Mouse (Mus musculus): Measurements from ENCODE around the gene Fbxo10.
"Not testable (repeated sequence)": the region's sequence is repeated elsewhere in the genome, so short reads cannot be mapped to it uniquely, and the experiment has no call there.

Fbxo10 gene

GRCm38 (mm10) chr4:45084021-45084894 lies at the start of gene Fbxo10:
Gene Fbxo10, minus strand, starts transcription at chr4:45084604.
- DNase-seq, result peak; percentile 97 to 98

- no peak for DNase-seq
These were observed 46.6 kb upstream of the Fbxo10 start for GRCm38 (mm10) chr4:45131021-45131420.

DNA sequence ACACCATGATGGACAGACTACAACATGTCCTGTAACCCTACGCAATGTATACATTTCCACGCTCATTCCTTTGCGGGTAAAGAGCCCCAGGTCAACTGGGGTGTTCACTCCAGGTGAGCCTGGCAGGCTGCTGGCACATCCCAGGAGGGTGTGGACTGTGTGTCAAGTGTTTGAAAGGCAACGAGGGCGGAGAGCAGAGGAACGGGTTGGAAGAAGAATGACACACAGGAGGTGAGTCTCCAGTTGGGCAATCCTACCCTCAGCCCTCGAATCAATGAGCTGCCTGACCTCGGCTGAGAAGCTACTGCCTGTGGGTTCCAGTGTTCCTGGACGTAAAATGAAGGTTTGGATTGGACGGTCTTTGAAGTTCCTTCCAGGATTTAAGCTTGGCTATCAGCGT lies 36.9 kb upstream of the Fbxo10 start:
- DNase-seq, result no peak

- peak; percentile 14 to 21 for DNase-seq
These were observed 24.2 kb upstream of the Fbxo10 start for GRCm38 (mm10) chr4:45108456-45109110.

DNA sequence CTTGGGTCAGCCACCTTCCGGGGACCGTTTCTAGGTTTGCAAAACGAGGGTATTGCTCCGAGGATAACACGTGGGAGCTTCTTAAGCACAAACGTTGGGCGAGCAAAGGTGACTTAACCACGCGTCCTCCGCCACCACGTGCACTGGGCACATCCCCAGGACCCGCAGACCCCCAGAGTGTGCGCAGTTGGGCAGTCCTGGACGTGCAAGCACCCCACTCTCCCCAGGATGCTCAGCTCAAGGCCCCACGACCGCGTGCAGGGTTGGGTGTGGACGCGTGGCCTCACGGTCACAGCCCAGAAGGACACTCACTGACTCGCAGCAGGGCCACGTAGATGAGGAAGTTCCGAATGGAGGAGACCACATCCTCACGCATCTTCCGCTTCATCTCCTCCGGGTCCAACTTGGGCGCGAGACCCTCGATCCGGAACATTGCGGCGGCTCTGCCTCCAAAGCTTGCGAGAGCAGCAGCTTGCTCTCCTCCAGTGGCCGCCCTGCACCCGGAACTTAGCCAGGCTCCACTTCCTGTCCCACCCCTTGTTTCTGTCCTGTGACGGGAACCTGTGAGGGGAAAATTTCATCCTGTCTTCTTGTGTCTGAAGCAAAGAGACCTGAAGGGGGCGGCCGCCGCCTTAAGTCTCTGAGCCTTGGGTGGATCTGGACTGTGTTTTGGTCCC lies 23.3 kb upstream of the Fbxo10 start, which contains the start of gene Tomm5:
Gene Tomm5 (minus strand): TSS at position 514 of the 677 bp plus-strand sequence.
- peak; percentile 94 to 95 for DNase-seq

DNA sequence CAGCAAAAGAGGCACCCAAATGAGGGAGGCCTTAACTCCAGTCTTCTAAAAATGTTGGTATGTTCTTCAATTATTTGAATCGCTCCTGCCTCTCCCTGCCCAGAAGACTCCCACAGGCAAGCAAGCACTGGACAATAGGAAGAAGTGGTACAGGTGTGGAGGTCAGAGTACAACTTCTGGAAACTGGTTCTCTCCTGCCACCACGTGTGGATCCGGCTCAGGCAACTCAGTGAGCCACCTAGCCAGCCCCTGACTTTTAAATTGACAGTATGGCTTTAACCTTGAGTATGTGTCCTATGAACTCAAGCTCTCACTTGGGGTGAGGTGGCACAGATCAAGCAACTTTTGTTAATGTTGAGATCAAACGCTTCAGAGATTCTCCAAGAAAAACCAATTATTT lies 22.7 kb upstream of the Fbxo10 start:
- no peak for DNase-seq

DNA sequence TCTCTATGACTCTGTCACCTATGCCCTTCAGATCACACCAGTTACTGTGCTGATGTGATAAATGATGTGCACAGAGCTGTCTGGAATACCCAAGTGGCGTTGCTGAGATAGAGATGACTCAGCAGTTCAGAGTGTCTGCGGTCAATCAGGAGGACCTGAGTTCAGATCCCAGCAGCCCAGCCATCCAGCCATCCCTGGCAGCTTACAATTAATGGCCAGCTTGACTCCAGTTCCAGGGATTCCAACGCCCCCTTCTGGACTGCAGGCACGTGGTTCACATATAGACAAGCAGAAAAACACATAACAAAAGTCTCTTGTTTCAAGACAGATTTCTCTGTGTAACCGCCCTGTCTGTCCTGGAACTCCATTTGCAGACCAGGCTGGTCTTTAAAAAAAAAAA lies 22.0 kb upstream of the Fbxo10 start:
- DNase-seq, result no peak

DNA sequence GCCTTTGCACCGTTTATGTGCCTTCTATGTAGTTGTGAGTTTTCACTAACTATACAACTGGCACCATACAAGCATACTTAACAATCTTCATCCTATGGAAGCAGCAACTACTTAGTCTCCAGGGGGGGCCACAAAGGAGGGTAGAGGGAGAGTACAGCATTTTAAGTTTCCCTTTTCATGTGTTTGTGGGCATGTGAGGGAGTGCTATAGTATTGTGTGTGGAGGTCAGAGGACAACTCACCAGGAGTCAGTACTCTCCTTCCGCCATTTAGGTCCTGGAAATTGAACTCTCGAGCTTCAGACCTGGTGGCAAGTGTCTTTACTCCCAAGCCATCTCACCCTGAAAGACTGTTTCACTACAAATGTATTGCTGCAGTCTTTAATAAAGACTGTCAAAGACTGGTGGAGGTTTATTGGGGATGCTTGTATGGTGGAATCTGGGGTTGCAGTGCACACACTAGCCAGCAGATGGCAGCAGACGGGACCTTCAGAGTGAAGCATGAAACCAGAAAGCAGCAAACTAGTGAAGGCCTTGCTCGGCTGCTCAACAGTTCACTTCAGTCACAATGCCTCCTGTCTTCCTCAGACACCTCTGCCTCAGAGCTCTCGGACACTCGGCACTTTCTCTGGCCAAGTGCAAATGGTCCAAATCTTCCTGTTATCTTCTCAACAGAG lies 12.9 kb upstream of the Fbxo10 start:
- DNase-seq, result peak; percentile 84 to 86

- DNase-seq, result no peak
These were observed 489 bp upstream of the Fbxo10 start for GRCm38 (mm10) chr4:45084895-45085290.

DNA sequence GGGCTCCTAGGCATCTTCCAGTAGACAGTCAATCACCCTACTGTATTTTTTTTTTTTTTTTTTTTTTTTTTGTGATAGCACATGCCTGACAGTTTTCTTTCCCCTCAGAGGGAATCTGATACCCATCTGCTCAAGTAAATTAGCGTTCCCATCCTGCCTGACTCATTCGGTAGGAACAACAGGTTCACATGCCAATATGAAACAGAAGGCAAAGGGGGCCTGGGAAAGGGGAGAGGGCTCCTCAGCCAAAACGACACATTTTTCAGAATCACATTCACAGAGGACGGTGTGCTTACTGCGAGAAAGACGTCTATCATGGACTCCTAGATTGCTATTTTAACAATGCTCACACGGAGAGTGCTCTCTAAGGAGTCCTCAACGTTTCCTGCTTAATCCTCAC lies 917 bp downstream of the Fbxo10 start:
- peak; percentile 68 to 69 for DNase-seq

DNA sequence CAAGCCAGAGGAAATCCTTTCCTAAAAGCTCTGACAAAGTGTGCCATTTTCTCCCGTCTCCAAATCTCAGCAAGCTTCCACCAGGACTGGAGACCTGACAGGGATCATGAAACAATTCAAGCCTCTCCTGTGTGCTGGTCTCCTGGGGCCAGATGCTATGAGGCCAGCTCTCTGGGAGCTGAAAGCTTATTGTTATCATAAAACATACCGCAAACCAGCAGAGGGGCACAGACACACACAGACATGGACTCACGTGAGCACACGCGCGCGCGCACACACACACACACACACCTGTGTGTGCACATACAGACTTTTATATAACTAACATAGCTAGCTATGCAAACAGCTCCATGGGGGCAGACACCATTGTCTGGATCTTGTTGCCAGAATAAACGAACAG lies 1.5 kb downstream of the Fbxo10 start:
- DNase-seq, result peak in 1 of 2 experiments; percentile 20

DNA sequence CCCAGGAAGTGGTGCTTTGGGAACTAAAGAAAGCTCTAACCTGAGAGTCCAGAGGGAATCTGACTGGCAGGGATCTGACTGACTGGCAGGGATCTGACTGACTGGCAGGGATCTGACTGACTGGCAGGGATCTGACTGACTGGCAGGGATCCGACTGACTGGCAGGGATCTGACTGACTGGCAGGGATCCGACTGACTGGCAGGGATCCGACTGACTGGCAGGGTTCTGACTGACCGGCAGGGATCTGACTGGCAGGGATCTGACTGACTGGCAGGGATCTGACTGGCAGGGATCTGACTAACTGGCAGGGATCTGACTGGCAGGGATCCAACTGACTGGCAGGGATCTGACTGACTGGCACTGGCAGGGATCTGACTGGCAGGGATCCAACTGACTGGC lies 3.4 kb downstream of the Fbxo10 start:
- DNase-seq, result peak; percentile 64 to 68

DNA sequence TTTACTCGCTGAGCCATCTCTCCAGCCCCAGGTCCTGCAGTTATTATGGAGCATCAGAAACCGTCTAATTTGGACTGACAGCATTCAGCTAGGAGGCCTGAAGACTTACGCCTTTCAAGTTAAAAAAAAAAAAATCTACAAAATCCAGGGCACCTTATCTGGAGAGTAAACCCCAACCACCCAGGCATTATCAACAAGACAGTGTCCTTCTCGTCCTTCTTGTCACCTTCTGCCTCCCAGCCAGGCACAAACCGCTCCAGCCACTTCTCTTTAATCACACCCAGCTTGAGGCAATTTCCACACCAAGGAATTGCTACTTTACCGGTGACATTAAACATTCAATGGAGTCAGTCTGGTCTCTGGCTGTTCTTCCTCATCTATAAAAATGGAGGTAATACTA lies 10.9 kb downstream of the Fbxo10 start:
- no peak for DNase-seq

GRCm38 (mm10) chr4:45072261-45072973 lies 12.0 kb downstream of the Fbxo10 start:
- no peak for DNase-seq

GRCm38 (mm10) chr4:45067742-45068141 lies 16.7 kb downstream of the Fbxo10 start:
- no peak for DNase-seq

DNA sequence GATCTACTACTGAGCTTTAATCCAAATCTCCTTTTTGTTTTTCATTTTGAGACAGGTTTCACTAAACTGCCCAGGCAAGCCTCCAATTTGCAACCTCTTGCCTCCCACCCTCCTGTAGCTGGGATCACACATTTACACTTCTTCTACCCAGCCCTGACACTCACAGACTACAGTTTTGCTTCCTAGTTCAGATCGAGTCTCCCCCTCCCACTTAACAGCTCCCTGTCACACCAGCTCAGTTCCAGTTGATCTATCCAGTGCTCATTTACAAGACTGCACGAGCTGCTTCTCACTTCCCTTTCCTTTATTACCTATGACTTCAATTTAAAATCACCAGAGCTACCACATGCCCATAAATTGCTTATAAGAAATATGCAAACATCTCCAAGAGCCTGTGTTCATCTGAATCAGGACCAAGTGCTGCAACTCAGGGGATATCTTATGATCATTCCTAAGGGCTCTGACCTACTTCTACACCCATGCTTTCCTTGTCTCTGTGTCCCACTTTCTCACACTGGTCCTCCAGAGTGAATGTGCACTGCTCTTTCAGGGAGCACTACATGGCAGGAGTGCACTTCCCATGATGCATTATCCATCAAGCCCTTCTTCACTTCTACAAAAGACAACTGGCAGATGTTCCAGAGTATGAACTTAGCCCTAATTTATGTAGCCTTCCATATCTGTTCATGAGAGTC lies 18.2 kb downstream of the Fbxo10 start:
- no peak for DNase-seq

GRCm38 (mm10) chr4:45064577-45064976 lies 19.8 kb downstream of the Fbxo10 start:
- DNase-seq, result no peak

GRCm38 (mm10) chr4:45063836-45064235 lies 20.6 kb downstream of the Fbxo10 start:
- not testable (repeated sequence) for DNase-seq

- peak; percentile 69 to 78 for DNase-seq
These were observed 29.0 kb downstream of the Fbxo10 start for GRCm38 (mm10) chr4:45055451-45055850.

DNA sequence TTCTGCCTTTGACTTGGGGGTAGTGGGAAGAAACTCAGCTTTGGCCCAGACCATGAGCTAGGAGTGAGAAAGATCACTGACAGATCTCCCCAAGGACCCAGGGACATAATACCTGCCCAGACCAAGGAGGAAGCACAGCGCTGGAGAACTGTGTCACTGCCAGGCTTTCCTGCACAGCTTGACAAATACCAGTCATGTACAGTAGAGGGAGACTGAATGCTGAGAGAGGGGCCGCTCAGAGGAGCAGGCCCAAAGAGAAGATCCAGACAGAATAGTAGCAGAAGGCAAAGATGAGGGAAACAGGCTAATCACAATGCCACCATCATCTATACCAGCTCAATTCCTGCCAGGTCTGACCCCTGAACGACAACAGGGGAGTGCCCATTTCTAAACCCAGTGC lies 29.5 kb downstream of the Fbxo10 start:
- DNase-seq, result peak; percentile 55 to 72

- DNase-seq, result peak; percentile 36 to 43
These were observed 36.4 kb downstream of the Fbxo10 start for GRCm38 (mm10) chr4:45047956-45048355.

All from cerebellum, postnatal 10 days (tissue).